Mouse (Mus musculus): ENCODE measurements at regions not wholly inside any gene's neighbourhood (a gene's known extent, or its start where the extent isn't known, plus 50 kb on each side); places are given as distances from the start of the nearest gene placed in this dataset.

GRCm38 (mm10) chr4:81724751-81725150, 282.1 kb upstream of the Mpdz start:
- TF ChIP-seq CTCF (IDR thresholded peaks at IDR 0.05; ENCODE audit: extremely low read depth, insufficient read depth, insufficient read length, insufficient replicate concordance): no peak
- no peak for TF ChIP-seq POLR2A (IDR thresholded peaks at IDR 0.05; ENCODE audit: low read depth, low read length)

All from spleen, adult 2 months (tissue).